Mouse (Mus musculus) frontal cortex, postnatal 25 days (tissue): Measurements from ENCODE around the gene Dlx4.

ENCODE experiments used
- DNase-seq, 2 experiments: peaks; one replicate each; pipeline ENCODE4 v3.0.0; 2022; ENCODE audit warnings: low spot score in 2 of 2

Dlx4 gene

DNA sequence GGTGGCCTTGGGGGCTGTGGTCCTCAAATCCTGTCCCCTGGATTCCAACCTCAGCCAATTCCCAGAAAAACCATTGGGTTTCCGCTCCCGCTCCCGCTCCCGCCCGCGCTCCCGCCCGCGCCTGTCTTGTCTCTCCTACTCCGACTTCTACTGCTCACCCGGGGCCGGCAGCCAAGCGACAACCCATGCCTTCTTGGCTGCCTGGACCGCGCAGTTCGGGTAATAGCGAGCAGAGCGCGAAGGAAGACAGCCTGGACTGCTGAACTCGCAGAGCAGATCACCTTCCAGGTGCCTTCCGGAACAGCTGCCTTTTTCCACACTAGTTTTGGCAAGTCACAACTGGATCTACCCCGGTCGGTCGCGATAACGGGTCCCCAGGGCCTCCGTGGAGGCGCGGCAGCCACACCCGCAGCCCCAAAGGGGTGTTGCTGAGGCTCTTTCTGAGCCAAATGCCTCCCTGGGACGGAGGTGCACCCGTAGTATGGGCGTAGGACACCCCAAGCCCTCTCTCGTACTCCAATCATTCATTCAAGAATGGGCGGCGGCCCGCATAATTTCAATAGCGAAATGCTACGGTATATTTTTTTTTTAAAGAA is 3.0 kb downstream of the Dlx4 start:
- DNase-seq = no peak

DNA sequence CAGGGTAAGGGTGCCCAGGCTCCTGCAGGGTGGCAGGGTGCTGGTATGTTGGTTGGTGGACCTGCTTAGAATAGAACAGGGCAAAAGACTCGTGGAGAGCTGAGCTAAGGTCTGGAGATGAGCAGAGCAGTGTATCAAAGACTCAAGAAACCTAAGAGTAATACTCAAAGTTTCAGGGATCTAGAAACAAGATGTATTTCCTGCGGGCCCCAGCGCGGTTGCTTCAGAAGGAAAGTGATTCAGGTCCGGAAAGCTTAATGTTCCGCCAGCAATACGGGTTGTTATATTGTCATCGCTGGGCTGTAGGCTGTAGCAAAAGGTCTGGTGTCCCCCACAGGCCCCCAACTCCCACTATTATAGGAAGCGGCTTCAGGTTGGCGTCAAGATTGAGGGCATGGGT is 3.8 kb downstream of the Dlx4 start:
- no peak for DNase-seq

DNA sequence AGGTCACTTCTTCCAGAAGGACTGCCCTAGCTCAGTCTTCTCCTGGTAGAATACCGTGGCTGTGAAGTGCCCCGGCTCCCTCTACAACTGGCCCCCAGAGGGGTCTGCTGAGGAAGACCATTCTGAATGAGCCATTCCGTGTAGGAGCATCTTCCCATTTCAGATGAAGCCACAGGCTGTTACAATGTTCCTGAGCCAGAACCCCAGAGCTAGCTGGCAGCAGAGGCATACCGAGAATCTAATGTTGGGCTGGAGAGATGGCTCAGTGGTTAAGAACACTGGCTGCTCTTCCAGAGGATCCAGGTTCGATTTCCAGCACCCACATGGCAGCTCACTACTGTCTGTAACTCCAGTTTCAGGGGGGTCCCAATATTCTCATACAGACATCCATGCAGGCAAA is 6.2 kb downstream of the Dlx4 start:
- no peak for DNase-seq

DNA sequence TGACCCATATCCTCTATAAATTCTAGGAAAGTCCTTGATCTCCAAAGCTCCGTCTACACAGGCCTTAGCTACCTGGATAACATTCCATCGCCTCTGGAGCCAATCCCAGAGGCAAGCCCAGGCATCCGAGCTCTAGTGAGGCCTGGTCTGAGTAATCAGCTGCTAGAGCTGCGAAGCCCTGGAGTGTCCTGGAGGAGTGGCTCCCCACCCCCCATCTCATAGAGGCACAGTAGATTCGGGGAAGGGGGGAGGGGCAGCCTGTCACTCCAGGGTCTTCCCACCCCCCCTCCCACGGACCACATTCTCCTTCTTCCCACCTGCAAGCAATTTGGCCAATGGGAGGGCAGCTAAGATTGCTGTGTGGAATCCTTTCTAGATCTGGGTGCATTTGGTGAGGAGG is 8.8 kb downstream of the Dlx4 start:
- DNase-seq = no peak

DNA sequence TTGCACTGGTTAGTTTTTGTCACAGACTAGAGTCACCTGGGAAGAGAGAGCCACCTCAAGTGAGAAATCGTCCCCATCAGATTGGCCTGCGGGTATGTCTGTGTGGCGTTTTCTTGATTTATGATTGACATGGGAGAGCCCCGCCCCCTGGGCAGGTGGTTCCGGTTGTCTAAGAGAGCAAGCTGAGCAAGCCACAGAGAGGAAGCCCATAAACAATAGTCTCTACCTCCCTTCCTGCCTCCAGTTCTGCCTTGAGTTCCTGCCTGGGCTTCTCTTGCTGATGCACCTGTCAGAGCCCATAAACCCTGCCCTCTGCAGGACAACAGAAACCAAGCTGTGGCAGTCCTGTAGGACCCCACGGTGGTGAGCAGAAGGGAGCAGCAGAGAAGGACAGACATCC is 12.7 kb downstream of the Dlx4 start:
- DNase-seq = no peak

DNA sequence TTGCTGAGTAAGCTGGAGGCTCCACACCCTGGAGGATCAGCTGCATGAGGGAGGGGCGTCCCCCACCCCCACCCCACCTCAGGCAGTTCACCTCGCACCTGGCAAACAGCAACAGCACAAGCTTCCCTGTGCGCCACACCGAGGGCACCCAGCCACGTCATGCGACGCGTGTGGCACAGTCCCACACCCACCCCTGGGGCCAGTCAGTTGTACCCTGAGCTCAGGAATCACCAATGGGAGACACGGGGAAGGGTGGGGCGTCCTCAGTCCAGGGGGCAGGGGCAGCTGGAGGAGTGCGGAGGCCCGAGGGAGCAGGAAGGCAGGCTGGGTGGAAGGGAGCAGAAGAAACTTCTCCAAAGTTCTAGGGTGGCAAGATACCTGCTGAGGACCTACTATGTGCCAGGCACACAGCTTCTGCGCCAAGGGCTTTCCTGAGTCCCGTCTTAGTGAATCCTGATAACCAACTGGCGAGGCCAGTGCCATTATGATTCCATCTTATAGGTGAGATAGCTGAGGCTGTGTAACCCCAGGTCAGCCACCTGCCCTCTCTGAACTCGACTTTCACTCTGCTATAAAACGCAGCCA is 15.3 kb downstream of the Dlx4 start:
- DNase-seq = no peak

DNA sequence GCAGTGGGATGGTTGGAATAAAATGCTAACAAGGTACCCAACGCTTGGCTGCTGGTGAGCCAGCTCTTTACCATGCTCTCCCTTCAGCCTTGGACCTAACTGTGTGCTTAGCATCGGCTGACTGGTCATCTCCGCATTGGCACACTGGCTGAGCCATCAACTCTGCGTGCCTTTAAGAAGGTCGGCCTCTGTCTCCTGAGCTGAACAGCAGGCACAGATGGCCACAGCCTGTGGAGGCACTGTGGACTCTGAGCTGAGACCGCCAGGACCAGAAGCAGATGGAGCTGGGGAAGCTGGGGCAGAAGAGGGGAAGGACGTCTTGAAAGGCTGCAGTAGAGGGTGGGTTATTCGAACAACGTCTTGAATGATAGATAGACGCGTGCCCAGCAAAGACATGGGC is 17.7 kb downstream of the Dlx4 start:
- DNase-seq = no peak

DNA sequence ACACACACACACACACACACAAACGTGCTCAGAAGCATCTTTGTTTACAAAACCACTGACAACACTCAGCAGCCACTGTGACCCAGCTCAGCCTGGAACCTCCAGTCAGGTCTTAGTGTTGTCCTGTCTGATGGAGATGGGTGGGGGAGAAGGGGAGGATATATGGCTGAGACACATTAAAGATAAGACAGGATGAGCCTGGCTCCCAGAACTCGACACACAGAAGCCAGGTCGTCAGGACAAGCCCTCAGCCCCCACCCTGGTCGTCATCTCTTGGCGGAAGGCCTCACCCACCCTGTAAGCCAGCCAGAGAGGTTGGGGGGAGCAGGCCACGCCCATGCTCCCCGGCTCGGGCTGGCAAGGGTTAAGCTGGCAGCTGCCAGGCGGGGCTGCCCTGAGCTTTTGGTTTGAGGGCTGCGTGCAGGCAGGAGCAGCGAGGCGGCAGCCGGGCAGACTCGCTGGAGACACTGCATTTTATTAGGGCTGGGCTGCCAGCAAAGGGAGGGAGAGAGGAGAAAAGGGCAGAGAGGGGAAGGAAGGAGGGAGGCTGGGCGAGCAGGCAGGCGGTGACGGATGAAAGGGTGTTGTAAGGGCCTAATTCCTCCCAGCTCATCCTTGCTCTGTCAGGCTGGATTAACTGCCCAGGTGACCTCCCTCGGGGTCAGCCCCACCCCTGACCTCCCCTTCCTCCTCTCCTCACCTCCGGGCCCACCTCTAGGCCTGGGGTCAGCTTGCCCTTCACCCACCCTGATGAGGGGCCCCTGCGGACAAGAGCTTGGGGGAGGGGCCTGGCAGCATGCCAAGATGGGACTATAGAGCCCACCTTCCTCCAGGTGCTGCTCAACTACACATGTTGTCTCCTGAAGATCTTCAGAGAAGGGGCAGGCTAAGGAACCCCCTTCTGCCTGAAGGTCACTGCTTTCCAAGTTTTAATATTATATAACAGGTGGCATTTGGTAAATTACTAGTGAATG is 19.5 kb downstream of the Dlx4 start:
- DNase-seq = no peak

DNA sequence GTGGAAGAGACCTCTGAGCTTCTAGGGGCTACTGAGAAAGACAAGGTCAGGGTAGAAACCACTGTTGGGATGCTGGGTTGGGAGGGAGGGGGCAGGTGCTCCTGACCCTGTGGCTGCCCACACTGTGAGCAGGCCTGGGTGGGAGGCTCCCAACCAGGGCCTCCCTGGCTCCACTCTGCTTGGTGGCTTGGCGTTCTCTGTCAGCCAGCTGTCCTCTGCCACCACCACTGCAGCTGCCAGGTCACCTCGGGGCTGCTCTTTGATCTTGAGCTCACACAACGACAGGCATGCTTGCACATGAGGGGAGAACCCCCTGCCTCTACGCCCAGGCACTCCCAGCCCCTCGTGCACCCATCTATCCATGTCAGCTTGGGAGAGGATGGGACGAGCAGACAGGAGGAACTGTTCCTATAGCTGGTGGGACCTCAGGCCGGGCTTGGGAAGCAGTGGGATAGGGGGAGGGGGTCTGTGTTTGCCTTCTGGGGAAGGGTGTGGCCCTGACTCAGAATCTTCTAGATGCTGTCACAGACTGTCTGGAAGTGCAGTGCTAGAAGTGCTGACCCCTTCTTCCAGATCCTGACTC is 20.6 kb downstream of the Dlx4 start:
- no peak for DNase-seq

DNA sequence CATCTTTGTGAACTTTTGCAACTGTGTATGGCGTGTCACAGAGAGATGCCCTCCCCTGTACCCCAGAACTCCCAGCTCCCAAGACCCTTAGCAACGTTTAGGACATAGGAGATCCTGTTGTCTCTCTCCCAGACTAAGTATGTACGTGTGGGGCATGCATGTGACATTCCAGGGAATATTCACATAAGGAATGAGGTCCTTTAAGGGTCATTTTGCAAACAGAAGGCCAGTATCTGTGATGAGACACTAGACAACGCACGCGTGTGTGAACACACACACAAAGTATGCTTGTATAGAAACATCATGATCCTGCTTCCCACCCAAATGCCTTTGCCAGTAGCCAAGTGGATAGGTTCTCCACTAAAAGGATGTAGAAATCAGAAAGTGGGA is 24.0 kb downstream of the Dlx4 start:
- DNase-seq = no peak

DNA sequence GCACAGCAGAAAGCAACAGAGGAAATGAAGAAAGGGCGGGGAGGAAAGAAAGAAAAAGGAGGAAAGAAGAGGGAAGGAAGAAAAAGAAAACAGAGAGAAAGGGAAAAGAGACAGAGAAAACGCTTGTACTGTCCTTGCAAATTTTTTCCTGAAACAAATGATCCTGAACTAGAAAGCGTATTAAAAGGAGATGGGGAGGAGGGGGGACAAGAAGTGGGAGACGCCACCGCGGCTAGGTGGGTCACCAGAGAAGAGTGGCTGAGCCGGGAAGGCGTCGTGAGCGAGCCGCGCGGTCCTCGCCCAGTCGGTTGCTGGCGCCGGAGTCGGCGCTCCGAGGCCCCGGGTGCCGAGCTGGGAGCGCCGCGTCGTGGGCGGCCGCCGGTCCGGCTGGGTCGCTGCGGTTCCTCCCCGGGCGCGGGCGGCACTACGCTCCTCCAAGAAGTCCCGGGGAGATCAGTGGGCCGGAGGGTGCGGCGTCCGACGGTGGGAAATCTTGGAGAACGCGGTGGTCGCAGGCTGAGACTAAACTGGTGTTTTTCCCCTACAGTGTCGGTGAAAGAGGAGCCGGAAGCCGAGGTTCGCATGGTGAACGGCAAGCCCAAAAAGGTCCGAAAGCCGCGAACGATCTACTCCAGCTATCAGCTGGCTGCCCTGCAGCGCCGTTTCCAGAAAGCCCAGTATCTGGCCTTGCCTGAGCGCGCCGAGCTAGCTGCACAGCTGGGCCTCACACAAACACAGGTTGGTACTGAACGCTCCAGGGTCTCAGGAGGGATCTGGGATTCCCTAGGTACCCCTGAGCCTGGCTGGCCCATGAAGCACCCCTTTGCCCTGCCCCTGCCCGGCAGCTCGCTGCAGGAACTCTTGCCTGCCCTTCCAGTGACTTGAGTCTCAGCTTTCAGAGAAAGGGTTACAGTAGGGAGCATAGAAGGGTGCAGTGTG is 24.6 kb downstream of the Dlx4 start:
- no peak for DNase-seq

DNA sequence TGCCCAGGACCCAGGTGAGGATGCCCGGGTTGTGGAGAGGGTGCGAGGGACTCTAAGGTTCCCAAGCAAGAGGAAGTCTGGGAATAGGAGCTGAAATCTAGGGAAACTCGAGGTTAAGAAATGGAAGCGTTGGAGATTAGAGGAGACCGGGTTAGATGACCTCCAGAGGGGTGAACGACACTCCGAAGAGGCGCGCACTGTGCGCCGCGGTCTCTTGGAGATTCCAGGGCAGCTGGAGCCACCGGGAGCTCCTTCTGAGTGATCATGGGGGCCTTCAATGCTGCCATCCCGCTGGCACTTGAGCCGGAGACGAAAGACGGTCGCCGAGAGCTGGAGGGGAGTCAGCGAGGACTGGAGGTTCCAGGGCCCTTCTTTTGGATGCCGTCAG is 25.4 kb downstream of the Dlx4 start:
- DNase-seq = no peak

DNA sequence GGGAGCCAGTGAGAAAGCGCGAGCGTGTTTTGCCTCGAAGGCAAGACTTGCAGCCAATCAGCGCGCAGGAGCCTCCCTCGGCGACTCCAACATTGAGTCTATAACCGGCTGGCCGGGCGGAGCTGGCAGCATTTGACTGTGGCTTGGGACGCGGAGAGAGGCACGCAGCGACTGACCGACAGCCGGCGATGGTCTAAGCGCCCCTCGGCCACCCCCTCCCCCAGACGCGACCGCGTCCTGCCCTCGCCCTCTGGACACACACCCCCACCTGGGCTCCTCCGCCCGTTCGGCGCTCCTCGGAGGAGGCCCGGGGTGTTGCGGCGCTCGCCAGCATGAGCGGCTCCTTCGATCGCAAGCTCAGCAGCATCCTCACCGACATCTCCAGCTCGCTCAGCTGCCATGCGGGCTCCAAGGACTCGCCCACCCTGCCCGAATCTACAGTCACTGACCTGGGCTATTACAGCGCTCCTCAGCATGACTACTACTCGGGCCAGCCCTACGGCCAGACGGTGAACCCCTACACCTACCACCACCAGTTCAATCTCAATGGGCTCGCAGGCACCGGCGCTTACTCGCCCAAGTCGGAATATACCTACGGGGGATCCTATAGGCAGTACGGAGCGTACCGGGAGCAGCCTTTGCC is 26.0 kb downstream of the Dlx4 start, which contains the start of gene Dlx3:
TSS of gene Dlx3 (plus strand) at position 130 of the 643 bp plus-strand sequence.
- no peak for DNase-seq

DNA sequence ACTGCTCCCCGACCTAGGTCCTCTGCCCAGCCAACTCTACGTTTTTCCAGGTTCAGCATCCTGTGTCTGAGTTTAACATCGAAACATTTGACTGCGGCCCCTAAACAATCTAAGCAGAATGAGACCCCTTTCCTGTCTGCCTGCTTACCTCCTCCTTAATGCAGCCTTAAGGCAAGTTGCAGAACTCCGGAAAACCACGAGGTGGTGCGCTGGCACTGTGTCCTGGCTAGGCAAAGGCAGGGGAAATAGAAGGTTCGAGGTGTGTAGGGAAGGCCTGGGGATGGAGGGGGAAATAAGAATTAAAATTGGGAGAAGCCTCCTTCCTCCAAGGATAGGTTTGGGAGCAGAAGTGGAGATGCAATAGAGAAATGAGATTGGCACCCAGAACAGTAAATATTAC is 27.6 kb downstream of the Dlx4 start:
- DNase-seq = peak; percentile 59 to 73

DNA sequence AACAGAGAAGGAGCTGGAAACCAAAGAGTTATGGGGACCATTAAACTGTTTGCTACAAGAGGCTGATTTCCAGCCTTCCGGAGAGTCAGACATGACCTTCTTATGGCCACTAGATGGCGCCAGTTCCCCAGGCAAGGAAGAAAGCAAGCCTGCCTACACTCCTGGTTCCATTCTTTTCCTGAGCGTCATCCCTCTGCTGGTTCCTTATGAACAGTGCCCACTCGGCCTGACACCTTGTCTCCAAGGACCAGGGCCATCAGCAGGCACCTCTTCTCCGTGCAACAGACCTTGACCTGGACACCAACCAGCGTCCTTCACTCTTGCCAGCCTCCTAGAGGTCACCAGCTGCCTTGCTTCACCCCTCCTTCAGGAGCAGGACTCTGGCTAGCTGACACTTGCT is 29.0 kb downstream of the Dlx4 start:
- peak; percentile 49 to 67 for DNase-seq

DNA sequence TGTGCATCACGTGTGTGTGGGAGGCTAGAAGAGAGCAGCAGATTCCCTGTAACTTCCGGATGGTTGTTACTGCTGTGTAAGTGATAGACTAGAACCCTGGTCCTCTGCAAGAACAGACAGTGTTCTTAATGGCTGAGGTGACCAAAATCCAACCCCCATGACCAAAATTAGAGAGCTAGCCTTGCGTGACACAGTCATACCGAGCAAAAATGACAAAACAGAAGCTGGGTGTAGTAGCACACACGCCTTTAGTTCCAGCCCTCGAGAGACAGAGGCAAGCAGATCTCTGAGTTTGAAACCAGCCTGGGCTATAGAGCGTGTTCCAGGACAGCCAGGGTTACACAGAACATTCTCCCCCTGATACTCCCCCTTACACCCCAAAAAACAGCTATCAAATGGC is 36.0 kb downstream of the Dlx4 start:
- DNase-seq = no peak

DNA sequence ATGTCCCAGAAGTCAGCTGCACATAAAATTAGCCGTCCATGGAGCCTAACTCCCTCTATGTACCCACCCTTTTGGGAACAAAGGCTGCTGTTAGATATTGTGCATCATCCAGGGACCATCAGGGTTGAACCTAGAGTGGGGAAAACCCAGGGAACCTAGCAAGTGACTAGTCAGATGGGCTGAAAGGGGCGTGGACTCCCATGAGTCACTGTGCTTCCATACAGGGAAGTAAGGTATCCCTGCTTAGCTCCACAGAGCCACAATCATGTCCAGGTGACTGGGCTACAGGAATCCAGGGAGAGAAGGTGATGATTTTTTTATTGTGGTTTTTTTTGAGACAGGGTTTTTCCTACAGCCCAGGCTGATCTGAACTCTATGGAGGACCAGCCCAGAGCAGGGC is 37.1 kb downstream of the Dlx4 start:
- no peak for DNase-seq

DNA sequence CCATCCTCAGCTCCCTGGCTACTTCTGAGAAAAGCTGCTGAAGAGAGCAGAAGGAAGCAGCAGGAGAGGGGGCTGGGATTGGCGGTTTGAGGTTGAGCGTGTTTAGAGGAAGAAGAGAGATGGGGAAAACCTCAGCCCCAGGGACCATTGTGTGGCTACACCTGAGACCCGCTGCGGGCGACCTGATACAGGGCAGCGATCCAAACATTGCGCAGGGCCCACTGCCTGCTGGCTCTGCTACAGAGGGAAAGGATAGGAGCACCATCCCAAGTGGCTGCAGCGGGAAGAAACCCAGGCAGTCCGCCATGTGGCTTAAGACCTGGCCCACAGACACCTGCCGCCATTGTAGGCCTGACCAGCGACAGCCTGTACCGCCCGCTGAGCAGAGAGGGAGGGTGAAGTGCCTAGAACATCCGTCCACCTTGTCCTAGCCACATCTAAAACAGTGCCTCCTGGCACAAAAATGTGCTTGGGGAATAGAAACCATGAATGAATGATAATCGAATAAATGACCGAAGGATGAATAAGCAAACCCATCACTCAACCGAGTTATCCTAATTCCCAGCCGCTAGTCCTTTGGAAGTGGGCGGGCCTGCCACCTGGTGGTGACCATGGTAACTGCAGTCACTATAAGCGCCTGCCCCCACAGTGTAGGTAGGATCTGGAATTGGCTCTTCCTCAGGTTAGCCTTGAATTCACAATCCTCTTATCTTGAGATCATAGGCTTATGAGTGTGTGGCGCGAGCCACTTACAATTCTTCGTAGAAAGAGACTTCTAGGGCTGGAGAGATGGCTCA is 39.4 kb downstream of the Dlx4 start:
- peak; percentile 69 to 71 for DNase-seq

DNA sequence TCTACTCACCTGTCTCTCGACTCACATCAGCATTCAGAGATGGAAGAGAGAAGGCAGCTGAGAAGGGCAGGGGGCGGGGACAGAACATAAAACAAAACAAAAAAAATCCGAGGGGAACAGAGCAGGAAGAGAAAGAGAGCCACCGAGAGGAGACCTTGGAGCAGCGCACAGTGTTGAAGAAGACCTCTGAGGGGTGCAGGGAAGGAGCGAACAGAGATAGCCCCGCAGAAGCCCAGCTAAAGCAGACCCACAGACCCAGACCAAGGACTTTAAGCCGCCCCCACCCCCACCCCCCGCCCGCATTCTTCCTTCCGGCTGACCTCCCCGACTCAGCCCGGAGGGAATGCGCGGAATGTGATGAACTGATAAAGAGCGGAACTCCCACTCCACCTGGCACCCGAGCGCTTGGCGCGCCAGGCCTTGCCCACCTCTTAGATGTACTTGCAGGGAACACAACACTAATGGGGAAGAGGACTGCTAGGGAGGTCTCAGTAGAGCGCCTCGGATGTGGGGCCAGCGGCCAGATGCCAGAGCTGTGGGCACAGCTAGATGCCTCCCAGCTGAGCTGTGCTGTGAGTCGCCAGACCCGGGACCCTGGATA is 40.7 kb downstream of the Dlx4 start:
- no peak for DNase-seq

DNA sequence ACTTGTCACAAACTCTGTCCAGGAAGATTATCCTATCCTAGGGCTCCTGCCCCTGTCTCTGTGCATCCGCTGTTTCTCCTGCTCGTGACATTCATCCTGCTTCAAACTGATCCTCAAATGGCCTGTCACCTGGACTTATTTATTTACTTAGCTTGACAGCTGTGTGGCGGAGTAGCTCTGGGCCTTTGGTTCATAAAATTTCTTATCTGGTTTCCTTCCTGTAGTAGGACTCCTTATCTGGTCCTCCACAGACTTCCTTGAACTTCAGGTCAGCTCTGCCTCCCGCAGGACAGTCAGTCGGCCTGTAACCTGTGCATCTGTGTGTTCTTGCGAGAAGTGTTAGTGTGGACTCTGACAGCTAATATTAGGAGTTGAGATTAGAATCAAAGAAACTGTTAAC is 41.8 kb downstream of the Dlx4 start:
- no peak for DNase-seq
